Mouse (Mus musculus): Measurements from ENCODE around the gene 1700034J05Rik. TPM values are rescaled to one million over a fixed set of nuclear protein-coding genes. Genes with fewer than 3 reads are reported as not detected.

Gene 1700034J05Rik
- polyA plus RNA-seq, 1 experiment from 2014 or later = 0.18 TPM

DNA sequence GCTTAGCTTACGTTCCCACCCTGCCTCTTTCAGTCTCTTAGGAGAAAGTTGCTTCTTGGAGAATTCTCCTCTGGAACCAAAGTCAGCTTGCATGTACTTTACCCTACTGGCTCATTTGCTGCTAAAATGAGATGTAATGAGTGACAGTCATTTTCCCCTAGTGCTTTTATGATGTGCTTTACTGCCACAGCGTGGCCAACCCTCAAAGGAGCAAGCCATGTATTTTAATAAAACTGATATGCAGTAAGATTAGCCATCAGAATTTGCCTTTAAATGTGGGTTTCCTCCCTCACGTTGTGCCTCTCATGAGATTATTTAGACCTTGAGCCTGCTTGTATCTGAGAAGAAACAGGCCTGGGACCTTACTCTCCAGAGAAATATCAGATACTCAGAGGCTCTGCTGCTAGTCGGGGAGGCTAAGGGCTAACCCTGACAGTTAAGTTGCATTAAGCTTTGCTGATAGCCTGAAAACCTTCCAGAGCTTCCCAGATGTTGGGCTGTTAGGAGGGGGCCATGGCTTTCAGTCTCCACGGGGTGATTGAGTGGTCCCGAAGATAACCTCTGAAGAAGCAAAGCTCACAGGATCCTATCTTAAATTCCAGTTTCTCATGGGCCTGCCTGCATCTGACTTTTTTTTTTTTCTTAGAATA is 7.7 kb upstream of the 1700034J05Rik start:
- ATAC-seq (ENCODE audit: insufficient read depth, low FRiP score, low read depth) = no peak
- WGBS = 35% methylated on average over 6 of the region's 6 CpGs

DNA sequence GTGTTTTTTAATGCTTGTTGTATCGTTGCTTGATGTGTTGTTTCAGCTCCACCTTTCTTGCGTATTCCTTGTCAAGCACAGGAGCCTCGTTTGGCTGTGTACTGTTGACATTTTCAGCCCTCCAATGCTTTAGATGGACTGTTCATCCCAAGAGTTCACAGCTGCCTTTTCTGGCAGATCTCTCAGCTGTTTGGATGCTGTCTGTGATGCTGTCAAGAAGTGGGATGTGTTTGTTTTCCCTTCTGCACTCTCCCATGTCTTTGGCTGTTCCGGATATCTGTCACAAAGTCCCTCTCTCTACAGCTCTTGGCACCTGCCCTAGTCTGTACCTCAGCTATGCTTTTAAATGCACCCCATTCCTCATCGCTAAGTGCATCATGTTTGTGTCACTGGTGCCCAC is 6.7 kb upstream of the 1700034J05Rik start:
- no peak overlapping the region for H3K4me2 ChIP-seq
- H3K4me1 ChIP-seq = peaks cover 15% of the 10 kb centered on the region; the same call in 1 of the 2 replicates
- H3K9me3 ChIP-seq = no peaks in the 10 kb centered on the region
- no peaks in the 10 kb centered on the region for H3K36me3 ChIP-seq
- no peak overlapping the region for H3K27ac ChIP-seq
- ATAC-seq (ENCODE audit: insufficient read depth, low FRiP score, low read depth) = no peak
- WGBS = 69% methylated on average over 5 of the region's 5 CpGs
- H3K9ac ChIP-seq = no peak overlapping the region
- H3K27me3 ChIP-seq (replicated peaks) = no peaks in the 10 kb centered on the region
- no peak overlapping the region for H3K4me3 ChIP-seq (replicated peaks)

More for the DNA sequence above, 7.7 kb upstream of the 1700034J05Rik start:
- 0 out of 2 replicates have a peak overlapping the region, but pooled peaks have one; percentile 3 for H3K27ac ChIP-seq
- no peaks in the 10 kb centered on the region for H3K9me3 ChIP-seq
- no peak overlapping the region for H3K4me3 ChIP-seq (replicated peaks)
- no peaks in the 10 kb centered on the region for H3K27me3 ChIP-seq (replicated peaks)
- no peaks in the 10 kb centered on the region for H3K36me3 ChIP-seq
- peaks cover 21% of the 10 kb centered on the region; the same call in 1 of the 2 replicates for H3K4me1 ChIP-seq
- H3K4me2 ChIP-seq = no peak overlapping the region
- H3K9ac ChIP-seq = no peak overlapping the region

DNA sequence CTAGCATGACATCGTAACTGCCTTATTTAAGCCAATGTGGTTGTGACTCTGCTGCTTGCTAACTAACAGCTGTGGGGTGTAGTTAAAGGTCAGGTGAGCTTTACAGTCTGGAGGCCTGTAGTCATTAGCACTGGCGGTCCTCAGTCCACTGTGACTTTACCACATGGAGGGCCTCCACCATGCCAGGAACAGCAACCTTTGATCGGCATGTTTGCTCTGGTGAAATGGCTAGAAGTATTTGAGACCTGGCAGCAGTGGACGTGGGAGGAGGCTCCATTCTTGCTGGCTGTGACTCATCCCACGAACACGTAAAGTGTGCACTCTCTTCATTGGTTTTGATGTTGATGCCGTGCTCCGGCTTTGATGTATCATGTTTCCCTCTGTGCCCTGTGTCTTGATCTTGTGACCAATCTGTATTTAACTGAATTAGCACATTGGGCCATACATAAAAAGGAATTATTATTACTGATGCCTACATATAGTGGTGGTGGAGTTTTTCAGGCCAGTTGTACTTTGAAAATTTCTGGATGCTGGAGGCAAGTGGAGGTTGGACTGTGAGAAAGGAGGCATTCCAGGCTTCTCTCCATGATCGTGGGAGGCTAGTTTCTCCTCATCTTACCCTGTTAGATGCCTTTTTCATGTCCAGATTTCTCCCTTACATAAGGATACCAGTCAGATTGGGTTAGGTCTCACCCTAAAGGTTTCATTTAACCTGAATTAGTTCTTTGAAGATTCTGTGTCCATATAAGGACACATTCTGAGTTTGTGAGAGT is 5.9 kb upstream of the 1700034J05Rik start:
- Histone ChIP-seq H3K27ac (no peak overlapping the region), H3K4me1 (peaks cover 13% of the 10 kb centered on the region; the same call in 1 of the 2 replicates), H3K36me3 (no peaks in the 10 kb centered on the region), H3K4me3 (replicated peaks) (no peak overlapping the region), H3K9ac (no peak overlapping the region), H3K4me2 (no peak overlapping the region), H3K27me3 (replicated peaks) (no peaks in the 10 kb centered on the region), H3K9me3 (no peaks in the 10 kb centered on the region)
- 68% methylated on average over 9 of the region's 9 CpGs for WGBS
- 0 out of 2 replicates have a peak, but pooled peaks have one; percentile 27 for ATAC-seq (ENCODE audit: insufficient read depth, low FRiP score, low read depth)

DNA sequence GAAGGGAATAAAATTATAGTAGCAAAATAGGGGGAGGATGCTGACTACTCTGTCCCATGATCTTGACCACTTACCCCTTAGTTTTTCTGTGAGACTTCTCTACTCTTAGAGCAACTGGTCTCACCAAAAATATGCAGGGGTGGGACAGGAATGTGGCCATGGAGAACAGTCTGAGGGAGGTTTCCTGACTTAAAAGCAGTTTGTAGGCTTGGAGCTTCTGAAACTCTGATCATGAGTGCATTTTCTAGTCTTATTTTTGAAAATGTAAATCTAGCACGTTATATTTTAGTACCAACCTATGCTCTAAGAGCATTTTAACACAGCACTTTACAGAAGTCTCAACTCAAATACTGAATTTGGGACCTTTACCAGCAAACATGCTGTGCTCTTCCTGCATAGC is 4.5 kb upstream of the 1700034J05Rik start:
- Histone ChIP-seq H3K4me2 (no peak overlapping the region), H3K9ac (no peak overlapping the region), H3K4me1 (peaks cover 13% of the 10 kb centered on the region; the same call in 1 of the 2 replicates), H3K4me3 (replicated peaks) (no peak overlapping the region), H3K27ac (no peak overlapping the region), H3K27me3 (replicated peaks) (no peaks in the 10 kb centered on the region), H3K9me3 (no peaks in the 10 kb centered on the region), H3K36me3 (no peaks in the 10 kb centered on the region)
- 83% methylated on average over 1 of the region's 1 CpGs for WGBS
- ATAC-seq (ENCODE audit: insufficient read depth, low FRiP score, low read depth) = no peak

DNA sequence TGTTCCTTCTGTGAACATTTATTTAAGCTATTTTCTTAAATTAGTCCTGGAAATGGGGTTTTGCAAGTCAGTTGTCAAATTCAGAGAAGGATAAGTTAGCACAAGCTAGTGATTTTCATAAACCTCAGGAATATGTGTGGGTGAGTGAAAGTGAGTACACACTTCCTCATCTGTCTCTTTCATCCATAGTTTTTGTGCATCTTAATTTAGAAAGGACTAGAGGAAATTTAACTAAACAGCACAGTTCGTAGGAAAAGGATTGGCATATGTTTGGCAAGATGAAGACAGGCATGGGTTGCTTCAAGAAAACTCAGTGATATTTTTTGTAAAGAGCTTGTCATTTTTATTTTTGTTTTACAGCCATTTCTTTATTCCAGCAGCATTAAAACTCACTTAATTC is 2.7 kb upstream of the 1700034J05Rik start:
- Histone ChIP-seq H3K4me2 (no peak overlapping the region), H3K36me3 (no peaks in the 10 kb centered on the region), H3K4me1 (peaks cover 13% of the 10 kb centered on the region; the same call in 1 of the 2 replicates), H3K27ac (no peak overlapping the region), H3K4me3 (replicated peaks) (no peak overlapping the region), H3K9me3 (no peaks in the 10 kb centered on the region), H3K9ac (no peak overlapping the region), H3K27me3 (replicated peaks) (no peaks in the 10 kb centered on the region)
- ATAC-seq (ENCODE audit: insufficient read depth, low FRiP score, low read depth) = no peak
- 88% methylated on average over 1 of the region's 1 CpGs for WGBS

DNA sequence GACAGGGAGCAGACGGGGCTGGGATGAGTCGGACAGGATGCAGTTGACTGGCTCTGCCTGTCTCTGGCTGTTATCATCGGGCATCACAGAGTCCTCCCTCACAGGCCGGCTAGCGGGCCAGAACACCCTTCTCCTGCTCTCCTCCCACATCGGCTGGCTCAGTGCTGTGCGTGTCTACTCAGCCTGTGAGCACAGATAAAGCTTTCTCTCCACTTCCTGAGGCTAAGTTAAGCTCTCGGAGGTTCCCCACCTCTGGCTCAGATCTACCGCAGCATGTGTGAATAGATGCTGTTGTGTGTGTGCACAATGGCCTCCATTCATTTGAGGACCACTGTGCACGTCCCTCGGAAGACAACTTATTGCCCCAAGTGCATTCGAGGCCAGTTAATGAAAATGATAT is 1.7 kb upstream of the 1700034J05Rik start:
- Histone ChIP-seq H3K4me1 (peaks cover 4% of the 10 kb centered on the region; the same call in 1 of the 2 replicates), H3K27ac (no peak overlapping the region), H3K36me3 (no peaks in the 10 kb centered on the region), H3K9me3 (no peaks in the 10 kb centered on the region), H3K4me2 (no peak overlapping the region), H3K9ac (no peak overlapping the region), H3K27me3 (replicated peaks) (no peaks in the 10 kb centered on the region), H3K4me3 (replicated peaks) (no peak overlapping the region)
- peak; percentile 84; the same call in 1 of the 2 replicates for ATAC-seq (ENCODE audit: insufficient read depth, low FRiP score, low read depth)
- 52% methylated on average over 12 of the region's 12 CpGs for WGBS

DNA sequence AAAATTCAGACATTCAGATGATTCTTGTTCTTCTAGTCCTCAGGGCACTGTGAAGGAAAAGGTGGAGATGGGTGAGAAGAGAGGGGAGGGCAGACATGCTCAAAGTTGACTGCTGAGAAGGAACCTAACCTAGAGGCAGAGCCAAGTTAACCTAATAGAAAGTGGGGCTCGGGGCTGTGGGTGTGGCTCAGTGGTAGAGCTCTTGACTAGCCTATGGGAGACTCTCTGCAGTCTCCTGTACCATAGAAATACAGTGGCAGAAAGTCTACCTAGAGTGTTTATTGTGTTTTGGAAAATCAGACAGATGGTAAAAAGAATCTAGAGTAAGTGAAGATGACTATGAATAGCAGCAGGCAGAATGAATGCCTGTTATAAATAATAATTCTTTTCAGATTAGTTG is 1.3 kb upstream of the 1700034J05Rik start:
- Histone ChIP-seq H3K4me1 (0 out of 2 replicates have a peak, but pooled peaks cover 2% of the 10 kb centered on the region), H3K4me2 (no peak overlapping the region), H3K36me3 (no peaks in the 10 kb centered on the region), H3K4me3 (replicated peaks) (no peak overlapping the region), H3K9ac (no peak overlapping the region), H3K27ac (no peak overlapping the region), H3K27me3 (replicated peaks) (no peaks in the 10 kb centered on the region), H3K9me3 (no peaks in the 10 kb centered on the region)
- WGBS = 60% methylated on average over 1 of the region's 1 CpGs
- no peak for ATAC-seq (ENCODE audit: insufficient read depth, low FRiP score, low read depth)

DNA sequence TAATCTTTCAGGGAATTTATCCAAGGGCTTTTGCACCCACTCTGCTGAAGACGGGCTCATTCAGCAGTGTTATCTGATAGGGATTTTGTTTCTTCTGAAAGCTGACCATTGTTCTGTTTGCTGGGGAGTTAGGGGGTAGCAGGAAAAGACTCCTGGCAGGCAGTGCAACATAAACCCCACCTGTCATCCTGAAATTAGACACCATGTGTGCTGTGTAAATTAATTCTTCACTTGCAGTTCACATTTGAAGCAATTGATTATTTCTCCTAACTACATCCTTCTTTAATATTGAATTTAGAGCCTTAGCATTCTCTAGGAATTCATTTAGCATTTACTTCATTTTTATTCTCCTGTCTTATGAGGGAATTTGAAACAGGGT is 3.8 kb downstream of the 1700034J05Rik start:
- WGBS = 27% methylated on average over 1 of the region's 1 CpGs
- no peak overlapping the region for H3K4me2 ChIP-seq

DNA sequence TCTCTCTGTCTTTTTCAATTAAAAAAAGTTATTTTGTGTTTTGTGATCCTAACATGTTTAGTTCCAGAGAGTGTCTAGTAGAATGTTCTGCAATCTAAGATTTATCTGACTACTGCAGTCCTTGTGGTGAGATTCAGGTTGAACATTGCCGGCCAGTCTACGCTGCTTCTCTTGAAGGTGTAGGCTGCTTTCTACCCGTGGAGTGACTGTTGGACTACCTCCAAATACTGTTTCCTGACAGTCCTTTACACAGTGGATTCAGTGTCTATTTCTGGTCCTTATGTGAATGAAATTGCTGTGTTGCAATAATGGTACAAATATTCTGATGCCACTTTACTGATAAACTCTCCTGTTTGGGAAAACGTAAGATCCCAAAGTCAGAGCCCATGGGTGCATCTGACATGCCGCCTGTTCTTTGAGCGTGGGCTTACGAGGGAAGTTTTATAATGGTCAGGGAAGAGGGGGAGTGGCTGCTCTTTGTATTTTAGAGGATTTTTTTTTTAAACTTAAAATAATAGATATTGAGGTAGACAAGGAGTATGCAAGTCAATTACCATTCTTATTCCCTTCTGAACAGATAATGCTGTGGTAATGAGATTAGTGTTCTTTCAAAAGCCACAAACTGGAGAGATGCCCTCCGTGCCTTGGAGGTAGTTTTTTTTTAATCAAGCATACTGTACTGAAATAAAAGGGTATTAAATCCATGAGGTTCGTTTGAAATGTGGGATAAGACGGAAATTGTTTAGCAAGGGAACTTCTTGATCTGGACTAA is 4.4 kb downstream of the 1700034J05Rik start:
- ATAC-seq (ENCODE audit: insufficient read depth, low FRiP score, low read depth) = no peak
- WGBS = 68% methylated on average over 10 of the region's 10 CpGs
- Histone ChIP-seq H3K9me3 (no peaks in the 10 kb centered on the region), H3K4me2 (no peak overlapping the region), H3K36me3 (no peaks in the 10 kb centered on the region), H3K27me3 (replicated peaks) (no peaks in the 10 kb centered on the region), H3K4me1 (peaks cover 15% of the 10 kb centered on the region), H3K27ac (no peak overlapping the region), H3K9ac (no peak overlapping the region), H3K4me3 (replicated peaks) (no peak overlapping the region)

More for the DNA sequence above, 3.8 kb downstream of the 1700034J05Rik start:
- no peak overlapping the region for H3K4me3 ChIP-seq (replicated peaks)
- H3K27me3 ChIP-seq (replicated peaks) = no peaks in the 10 kb centered on the region
- no peak overlapping the region for H3K27ac ChIP-seq
- H3K36me3 ChIP-seq = no peaks in the 10 kb centered on the region
- ATAC-seq (ENCODE audit: insufficient read depth, low FRiP score, low read depth) = no peak
- no peak overlapping the region for H3K9ac ChIP-seq
- no peaks in the 10 kb centered on the region for H3K9me3 ChIP-seq
- H3K4me1 ChIP-seq = peaks cover 11% of the 10 kb centered on the region

DNA sequence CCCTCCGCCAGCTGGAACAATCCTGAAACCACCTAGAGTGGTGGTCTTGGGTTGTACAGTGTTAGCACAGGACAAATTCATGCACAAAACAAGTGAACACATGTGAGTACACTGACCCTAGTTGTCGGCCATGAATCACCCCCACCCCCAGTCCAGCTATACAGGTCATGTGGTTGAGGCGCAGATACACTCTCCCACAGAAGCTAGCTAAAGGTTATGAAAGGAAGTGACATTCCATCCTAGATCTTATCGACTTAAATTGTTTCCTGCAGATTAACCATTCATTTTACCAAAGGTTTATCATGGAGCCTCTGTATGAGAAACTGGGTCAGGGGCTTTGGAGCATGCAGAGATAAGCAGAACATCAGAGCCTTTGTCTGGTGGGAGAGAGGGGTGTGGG is 7.0 kb downstream of the 1700034J05Rik start:
- Histone ChIP-seq H3K4me1 (peaks cover 17% of the 10 kb centered on the region), H3K36me3 (no peaks in the 10 kb centered on the region), H3K9me3 (no peaks in the 10 kb centered on the region), H3K9ac (no peak overlapping the region), H3K27me3 (replicated peaks) (no peaks in the 10 kb centered on the region), H3K4me2 (no peak overlapping the region), H3K27ac (no peak overlapping the region), H3K4me3 (replicated peaks) (no peak overlapping the region)
- 57% methylated on average over 4 of the region's 4 CpGs for WGBS
- ATAC-seq (ENCODE audit: insufficient read depth, low FRiP score, low read depth) = 0 out of 2 replicates have a peak, but pooled peaks have one; percentile 26

DNA sequence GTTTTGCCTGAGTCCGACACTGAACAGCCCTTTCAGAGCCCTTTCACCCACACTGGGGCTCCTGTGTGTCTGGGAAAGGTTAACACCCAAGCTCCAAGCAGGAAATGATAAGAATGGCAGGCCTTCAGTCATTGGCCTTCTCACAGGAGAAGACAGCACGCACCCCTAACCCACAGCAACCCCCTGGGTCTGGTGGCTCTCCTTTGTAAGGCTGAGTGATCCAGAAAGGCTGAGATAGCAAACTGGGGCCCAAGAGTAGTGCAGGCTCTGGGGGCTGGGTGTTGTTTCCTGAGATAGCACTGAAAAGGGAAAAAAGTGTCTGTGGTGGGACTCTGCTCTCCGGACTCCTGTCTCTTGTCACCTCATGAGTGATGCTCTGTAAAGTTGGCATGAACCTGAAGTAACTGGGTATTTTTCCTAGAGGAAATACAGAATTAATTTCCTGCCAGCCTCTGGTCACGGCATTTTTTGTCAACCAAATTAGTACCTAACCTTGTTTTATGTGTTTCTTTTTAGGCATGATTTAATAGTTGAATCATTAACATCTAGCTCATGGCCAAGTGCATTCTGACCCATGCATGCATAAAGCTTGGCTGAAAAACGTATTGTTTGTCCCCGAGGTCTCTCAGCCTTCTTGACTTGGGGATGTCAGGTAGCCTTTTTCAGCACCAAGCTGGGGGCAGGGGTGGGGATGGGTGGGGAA is 7.7 kb downstream of the 1700034J05Rik start:
- 68% methylated on average over 6 of the region's 6 CpGs for WGBS
- no peak overlapping the region for H3K27ac ChIP-seq
- no peaks in the 10 kb centered on the region for H3K9me3 ChIP-seq
- H3K9ac ChIP-seq = no peak overlapping the region
- H3K4me3 ChIP-seq (replicated peaks) = no peak overlapping the region
- no peak overlapping the region for H3K4me2 ChIP-seq
- no peak for ATAC-seq (ENCODE audit: insufficient read depth, low FRiP score, low read depth)
- peaks cover 17% of the 10 kb centered on the region for H3K4me1 ChIP-seq
- H3K36me3 ChIP-seq = no peaks in the 10 kb centered on the region
- no peaks in the 10 kb centered on the region for H3K27me3 ChIP-seq (replicated peaks)
